Mouse (Mus musculus) cerebellum, adult 9-10 months (tissue): ENCODE measurements at regions not wholly inside any gene's neighbourhood (a gene's known extent, or its start where the extent isn't known, plus 50 kb on each side); places are given as distances from the start of the nearest gene placed in this dataset.
"Not testable (repeated sequence)": the region's sequence is repeated elsewhere in the genome, so short reads cannot be mapped to it uniquely, and the experiment has no call there.

Experiments
- DNase-seq: peaks from one replicate; pipeline ENCODE4 v3.0.0; 2022

- no peak for DNase-seq
Measured at GRCm38 (mm10) chr12:74825664-74826063, 351.5 kb downstream of the Kcnh5 start.

- DNase-seq: peak; percentile 20
Measured at GRCm38 (mm10) chr12:74824735-74825494, 352.2 kb downstream of the Kcnh5 start.

- DNase-seq: not testable (repeated sequence)
Measured at GRCm38 (mm10) chr12:74816181-74816580, 361.0 kb downstream of the Kcnh5 start.

- DNase-seq: not testable (repeated sequence)
Measured at GRCm38 (mm10) chr12:74808571-74808970, 368.6 kb downstream of the Kcnh5 start.

GRCm38 (mm10) chr12:74807926-74808325, 369.2 kb downstream of the Kcnh5 start:
- not testable (repeated sequence) for DNase-seq

- DNase-seq: no peak
Measured at GRCm38 (mm10) chr12:74803740-74804512, 373.2 kb downstream of the Kcnh5 start.

GRCm38 (mm10) chr12:74792036-74792435, 385.1 kb downstream of the Kcnh5 start:
- no peak for DNase-seq

- DNase-seq: no peak
Measured at GRCm38 (mm10) chr12:74762284-74762683, 414.8 kb downstream of the Kcnh5 start.

GRCm38 (mm10) chr12:74745051-74745450, 428.9 kb upstream of the Gm11042 start:
- no peak for DNase-seq

- DNase-seq: no peak
Measured at GRCm38 (mm10) chr12:74728866-74729265, 412.7 kb upstream of the Gm11042 start.

GRCm38 (mm10) chr12:74679149-74679548, 363.0 kb upstream of the Gm11042 start:
- DNase-seq: no peak

- no peak for DNase-seq
Measured at GRCm38 (mm10) chr12:74677835-74678234, 361.6 kb upstream of the Gm11042 start.

- DNase-seq: no peak
Measured at GRCm38 (mm10) chr12:74658406-74658805, 342.2 kb upstream of the Gm11042 start.

- no peak for DNase-seq
Measured at GRCm38 (mm10) chr12:74657036-74657648, 340.9 kb upstream of the Gm11042 start.

- no peak for DNase-seq
Measured at GRCm38 (mm10) chr12:74651256-74651655, 335.1 kb upstream of the Gm11042 start.

GRCm38 (mm10) chr12:74632827-74633226, 316.6 kb upstream of the Gm11042 start:
- DNase-seq: no peak

- DNase-seq: no peak
Measured at GRCm38 (mm10) chr12:74595208-74595607, 279.0 kb upstream of the Gm11042 start.

GRCm38 (mm10) chr12:74554599-74554998, 238.4 kb upstream of the Gm11042 start:
- no peak for DNase-seq

GRCm38 (mm10) chr12:74544172-74544571, 228.0 kb upstream of the Gm11042 start:
- DNase-seq: no peak

- no peak for DNase-seq
Measured at GRCm38 (mm10) chr12:74534882-74535281, 218.7 kb upstream of the Gm11042 start.

GRCm38 (mm10) chr12:74528983-74529566, 212.9 kb upstream of the Gm11042 start:
- DNase-seq: no peak

GRCm38 (mm10) chr12:74527190-74527621, 211.0 kb upstream of the Gm11042 start:
- peak; percentile 9 for DNase-seq

GRCm38 (mm10) chr12:74523988-74524387, 207.8 kb upstream of the Gm11042 start:
- DNase-seq: no peak
